Mouse (Mus musculus) heart, adult 2 months (tissue): ENCODE data around the gene Dnm2.

ENCODE experiments used
- CTCF ChIP-seq: fragments of 200-600 bp; IDR thresholded peaks from 2 replicates; pipeline ENCODE4 v1.8.1; 2022; ENCODE audit warnings: antibody characterized with exemption, mild to moderate bottlenecking, moderate library complexity
- EP300 ChIP-seq: fragments of 200-500 bp; IDR thresholded peaks from 2 replicates; pipeline ENCODE4 v1.6.1; 2011; ENCODE audit warnings: low read depth, low read length, control low read depth; ENCODE audit not compliant: insufficient read depth
- POLR2A ChIP-seq: fragments of 200-500 bp; IDR thresholded peaks from 2 replicates; pipeline ENCODE4 v1.6.1; 2011; ENCODE audit warnings: mild to moderate bottlenecking, low read depth, low read length, control low read depth; ENCODE audit not compliant: insufficient read depth

DNA sequence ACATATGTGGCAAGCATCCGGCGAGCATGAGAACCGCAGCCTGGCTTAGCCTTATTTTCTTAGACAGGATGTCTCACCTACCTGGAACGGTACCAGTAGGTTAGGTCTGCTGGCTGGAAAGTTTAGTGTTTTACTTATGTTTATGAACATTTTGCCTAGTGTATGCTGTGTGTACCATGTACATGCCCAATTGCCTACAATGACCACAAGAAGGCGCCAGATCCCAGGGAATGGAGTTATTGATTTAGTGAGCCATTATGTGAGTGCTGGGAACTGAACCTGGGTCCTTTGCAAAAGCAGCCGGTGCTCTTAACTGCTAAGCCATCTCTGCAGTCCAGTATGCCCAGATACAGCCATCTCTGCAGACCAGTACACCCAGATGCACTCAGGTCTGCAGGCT, 53.0 kb downstream of the Dnm2 start:
- peak; percentile 29; the same call in 1 of the 2 replicates for TF ChIP-seq CTCF
- TF ChIP-seq POLR2A = no peak
- no peak for TF ChIP-seq EP300
